Mouse (Mus musculus) bone marrow, adult 2 months (tissue): Measurements from ENCODE around the gene Lrrc28.

Experiments
- CTCF ChIP-seq: fragments of 200-500 bp; IDR thresholded peaks from 2 replicates; pipeline ENCODE4 v1.5.1; 2011; ENCODE audit warnings: low read length, control low read depth; ENCODE audit not compliant: control insufficient read depth, insufficient read depth
- POLR2A ChIP-seq: fragments of 200-500 bp; IDR thresholded peaks from 2 replicates; pipeline ENCODE4 v1.6.1; 2011; ENCODE audit warnings: low read depth, mild to moderate bottlenecking, control low read depth, low read length, borderline replicate concordance; ENCODE audit not compliant: control insufficient read depth

- no peak for TF ChIP-seq POLR2A
- TF ChIP-seq CTCF = no peak
Observed at GRCm38 (mm10) chr7:67636161-67636560, 8.9 kb downstream of the Lrrc28 start.
